Mouse (Mus musculus) lung, postnatal 0 days (tissue): ENCODE data around the gene G430095P16Rik. TPM values are rescaled to one million over a fixed set of nuclear protein-coding genes. Genes with fewer than 3 reads are reported as not detected.

Source experiments
- ATAC-seq: fragments of 200-750 bp; cut with Nextera tagmentation; 2 replicates; pipeline ENCODE4 v1.8.0; 2017; ENCODE audit warnings: moderate library complexity
- DNase-seq: peaks from one replicate; pipeline ENCODE4 v3.0.0-alpha.2; 2016; ENCODE audit warnings: low spot score
- H3K27ac ChIP-seq: fragments of 300-500 bp; sonication (generic); 2 replicates; pipeline ENCODE4 v1.5.1; 2014; ENCODE audit warnings: antibody characterized with exemption, mild to moderate bottlenecking, low read length, mixed read lengths
- H3K27me3 ChIP-seq: fragments of 300-500 bp; sonication (generic); replicated peaks from 2 replicates; pipeline ENCODE4 v1.6.1; 2014; ENCODE audit warnings: low read length, mixed read lengths; ENCODE audit not compliant: insufficient read depth
- H3K36me3 ChIP-seq: fragments of 300-500 bp; sonication (generic); 2 replicates; pipeline ENCODE4 v1.6.1; 2014; ENCODE audit warnings: low read length, mixed read lengths; ENCODE audit not compliant: insufficient read depth
- H3K4me1 ChIP-seq: fragments of 300-500 bp; sonication (generic); 2 replicates; pipeline ENCODE4 v1.6.1; 2014; ENCODE audit warnings: antibody characterized with exemption, low read depth, low read length, mixed read lengths; ENCODE audit not compliant: insufficient read depth
- H3K4me2 ChIP-seq: fragments of 300-500 bp; sonication (generic); replicated peaks from 2 replicates; pipeline ENCODE4 v1.6.1; 2014; ENCODE audit warnings: low read depth, mild to moderate bottlenecking, low read length, moderate library complexity, mixed read lengths
- H3K4me3 ChIP-seq: fragments of 300-500 bp; sonication (generic); 2 replicates; pipeline ENCODE4 v1.5.1; 2014; ENCODE audit warnings: low read depth, low read length
- H3K9ac ChIP-seq: fragments of 300-500 bp; sonication (generic); replicated peaks from 2 replicates; pipeline ENCODE4 v1.6.1; 2014; ENCODE audit warnings: low read depth, mild to moderate bottlenecking
- H3K9me3 ChIP-seq: fragments of 300-500 bp; sonication (generic); 2 replicates; pipeline ENCODE4 v1.6.1; 2016; ENCODE audit warnings: low read length, mixed read lengths
- CTCF ChIP-seq: IDR thresholded peaks from 2 replicates; pipeline ENCODE4 v1.5.1; 2016; ENCODE audit warnings: antibody characterized with exemption, mild to moderate bottlenecking
- EP300 ChIP-seq: IDR thresholded peaks from 2 replicates; pipeline ENCODE4 v1.6.1; 2016; ENCODE audit warnings: antibody characterized with exemption, mild to moderate bottlenecking, control low read depth
- WGBS: fragments of 180-500 bp; shearing (Covaris S2); extraction: QIAGEN DNeasy Blood & Tissue Kit; methylation state at CpG from one replicate; pipeline ENCODE4 v1.1.7; 2014; 5-methylcytosine and 5-hydroxymethylcytosine counted together
- polyA plus RNA-seq: library from polyadenylated mRNA; unstranded; fragments of >200 nt; fragmentation: Nextera tagmentation; extraction: Ambion mirVana; gene quantifications from 2 replicates; pipeline ENCODE4 v1.2.1, GENCODE M21; 2015

The G430095P16Rik gene
- polyA plus RNA-seq, 1 experiment from 2014 or later, result 2.8 TPM

DNA sequence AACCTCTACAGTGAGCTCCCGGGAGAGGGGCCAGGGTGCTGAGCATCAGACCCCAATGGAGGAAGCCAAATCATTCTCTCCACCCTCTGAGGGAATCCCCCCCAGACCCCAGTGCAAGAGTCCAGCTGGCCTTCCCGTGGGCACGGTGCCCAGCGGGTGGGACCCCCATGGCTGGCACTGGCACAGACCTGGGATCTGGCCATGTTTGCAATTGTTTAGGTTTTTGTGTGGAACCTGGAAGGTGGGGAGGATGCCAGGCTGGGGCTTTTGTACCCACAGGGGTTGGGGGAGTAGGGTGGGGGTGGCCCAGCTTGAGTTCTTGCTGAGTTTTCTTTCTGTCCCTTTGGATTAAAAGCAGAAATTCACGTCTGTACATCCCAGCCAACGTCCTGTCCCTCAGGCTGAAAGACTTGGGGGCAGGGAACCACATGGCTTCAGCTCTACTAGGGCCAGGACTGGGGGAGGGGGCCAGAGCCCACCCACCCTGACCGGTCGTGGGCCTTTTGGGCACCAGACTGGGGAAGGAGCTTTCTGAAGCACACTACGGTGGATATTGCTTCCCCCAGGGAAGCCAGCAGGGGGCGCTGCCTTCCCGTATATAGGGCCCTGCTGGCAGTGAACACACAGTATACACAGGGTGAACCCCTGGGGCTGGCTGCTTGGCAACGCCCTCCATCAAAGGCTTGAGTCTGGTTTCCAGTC lies 13.9 kb upstream of the G430095P16Rik start:
- WGBS, result 32% methylated on average over 12 of the region's 12 CpGs
- H3K9me3 ChIP-seq, result no peaks in the 10 kb centered on the region
- TF ChIP-seq EP300 (no peak), CTCF (peak; percentile 98)
- H3K27ac ChIP-seq, result 0 out of 2 replicates have a peak overlapping the region, but pooled peaks have one; percentile 88
- peaks cover 34% of the 10 kb centered on the region for H3K4me1 ChIP-seq
- no peaks in the 10 kb centered on the region for H3K36me3 ChIP-seq
- no peak overlapping the region for H3K4me3 ChIP-seq
- no peak overlapping the region for H3K9ac ChIP-seq
- peak; percentile 92 for DNase-seq
- H3K27me3 ChIP-seq, result no peaks in the 10 kb centered on the region
- no peak overlapping the region for H3K4me2 ChIP-seq
- ATAC-seq, result peak; percentile 27

DNA sequence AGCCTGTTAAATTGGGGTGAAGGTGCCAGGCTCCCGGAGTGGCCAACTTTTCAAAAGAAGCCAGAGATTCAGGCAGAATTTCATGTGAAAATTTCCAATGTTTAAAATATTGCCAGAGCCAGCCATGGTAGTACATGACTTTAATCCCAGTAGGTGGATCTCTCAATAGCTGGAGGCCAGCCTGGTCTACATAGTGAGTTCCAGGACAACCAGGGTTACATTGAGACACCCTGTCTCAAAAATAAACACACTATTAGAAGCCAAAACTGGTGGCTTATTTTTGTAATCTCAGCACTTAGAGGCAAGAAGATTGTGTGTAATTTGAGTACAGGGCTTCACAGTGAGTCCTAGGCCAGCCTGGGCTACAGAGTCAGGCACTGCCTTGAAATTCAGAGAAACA lies 12.9 kb upstream of the G430095P16Rik start:
- no peaks in the 10 kb centered on the region for H3K9me3 ChIP-seq
- no peaks in the 10 kb centered on the region for H3K27me3 ChIP-seq
- H3K4me2 ChIP-seq, result no peak overlapping the region
- no peaks in the 10 kb centered on the region for H3K36me3 ChIP-seq
- DNase-seq, result no peak
- ATAC-seq, result no peak
- no peak overlapping the region for H3K9ac ChIP-seq
- peaks cover 33% of the 10 kb centered on the region for H3K4me1 ChIP-seq
- no peak for TF ChIP-seq EP300
- H3K4me3 ChIP-seq, result no peak overlapping the region
- WGBS, result 96% methylated on average over 1 of the region's 1 CpGs
- no peak overlapping the region for H3K27ac ChIP-seq

DNA sequence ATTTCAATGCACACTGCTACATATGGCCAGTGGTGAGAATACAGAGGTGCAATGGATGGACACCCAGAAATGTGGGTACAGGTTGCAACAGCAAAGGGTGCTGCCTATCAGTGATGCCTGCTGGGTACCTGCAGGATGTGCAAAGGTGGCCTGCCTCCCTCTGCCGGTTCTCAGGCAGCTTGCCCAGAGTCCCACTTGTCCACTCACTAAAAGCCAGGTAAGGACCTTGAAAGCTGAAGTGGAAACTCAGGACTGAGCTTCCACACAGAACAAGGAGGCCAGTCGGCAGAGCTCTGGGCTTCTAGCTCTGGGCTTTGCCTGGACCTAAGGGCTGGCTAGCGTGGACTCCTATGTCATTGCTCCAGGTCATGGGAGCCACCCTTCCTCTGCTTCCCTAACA lies 11.5 kb upstream of the G430095P16Rik start:
- Histone ChIP-seq H3K27ac (peak overlapping the region; percentile 84), H3K9ac (no peak overlapping the region), H3K4me3 (no peak overlapping the region), H3K27me3 (no peaks in the 10 kb centered on the region), H3K4me1 (peaks cover 27% of the 10 kb centered on the region), H3K4me2 (no peak overlapping the region), H3K36me3 (no peaks in the 10 kb centered on the region), H3K9me3 (no peaks in the 10 kb centered on the region)
- 46% methylated on average over 3 of the region's 3 CpGs for WGBS
- no peak for ATAC-seq
- TF ChIP-seq CTCF, result peak; percentile 42
- TF ChIP-seq EP300, result no peak
- DNase-seq, result peak; percentile 61

DNA sequence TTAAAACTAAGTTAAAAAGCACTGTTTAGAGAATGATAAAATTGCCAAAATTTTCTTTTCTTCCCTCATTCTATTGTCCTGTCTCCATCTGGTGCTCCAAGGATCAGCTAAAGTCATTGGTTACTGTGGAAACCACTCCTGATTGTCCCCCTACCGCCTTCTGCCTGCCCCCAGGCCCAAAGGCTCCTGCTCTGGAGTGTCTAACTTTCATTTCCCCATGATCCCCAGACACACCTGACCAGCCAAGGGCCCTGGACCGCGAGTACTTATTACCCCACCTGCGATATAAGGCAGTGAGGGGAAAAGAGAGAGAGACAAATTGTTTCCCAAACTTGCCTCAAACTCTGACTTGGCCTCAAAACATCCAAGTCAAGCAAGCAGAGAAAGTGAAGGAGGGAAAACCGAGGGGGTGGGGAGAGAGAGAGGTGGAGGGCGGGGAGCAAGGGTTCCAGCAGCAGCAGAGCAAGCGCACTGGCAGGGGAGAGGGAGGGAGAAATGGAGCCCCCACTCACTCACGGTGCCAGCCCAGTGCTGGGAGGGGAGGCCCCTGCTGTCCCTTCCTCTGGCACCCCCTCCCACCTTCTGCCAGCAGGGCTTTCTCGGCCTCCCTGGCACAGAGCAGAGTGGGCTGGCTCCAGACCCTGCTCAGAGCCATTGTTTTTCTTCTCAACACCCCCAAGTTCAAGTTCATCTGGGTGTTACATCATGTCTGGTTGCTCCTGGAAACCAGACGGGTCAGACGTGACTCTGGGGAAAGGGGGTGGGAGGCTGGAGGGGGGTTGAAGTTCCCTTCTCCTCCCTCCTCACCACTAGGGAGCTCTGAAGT lies 10.7 kb upstream of the G430095P16Rik start:
- WGBS, result 16% methylated on average over 8 of the region's 11 CpGs
- Histone ChIP-seq H3K4me3 (no peak overlapping the region), H3K9me3 (no peaks in the 10 kb centered on the region), H3K27ac (peak overlapping the region; percentile 84), H3K27me3 (no peaks in the 10 kb centered on the region), H3K36me3 (no peaks in the 10 kb centered on the region), H3K4me2 (peak overlapping the region; percentile 19; the same call in 1 of the 2 replicates), H3K4me1 (peaks cover 27% of the 10 kb centered on the region), H3K9ac (no peak overlapping the region)
- ATAC-seq, result peak; percentile 83
- TF ChIP-seq EP300, result peak; percentile 38; the same call in 1 of the 2 replicates
- TF ChIP-seq CTCF, result no peak
- DNase-seq, result peak; percentile 94

DNA sequence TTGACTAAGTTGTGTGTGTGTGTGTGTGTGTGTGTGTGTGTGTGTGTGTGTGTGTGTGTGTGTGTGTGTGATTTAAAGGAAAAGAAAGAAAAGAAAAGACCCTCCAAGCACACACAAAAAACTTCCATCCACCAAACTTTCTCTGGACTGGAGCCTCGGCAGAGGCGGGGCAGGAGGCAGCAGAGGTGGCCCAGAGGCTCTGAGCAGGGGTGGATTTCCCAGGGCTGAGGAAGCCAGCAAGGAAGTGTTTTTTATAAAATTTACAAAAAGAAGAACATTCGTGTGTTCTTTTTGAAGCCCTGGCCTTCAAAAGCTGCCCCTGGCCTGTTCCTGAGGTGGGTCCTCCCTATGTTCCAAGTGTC lies 10.1 kb upstream of the G430095P16Rik start:
- DNase-seq (no peak), ATAC-seq (peak; percentile 20)
- H3K9me3 ChIP-seq, result no peaks in the 10 kb centered on the region
- H3K9ac ChIP-seq, result no peak overlapping the region
- 6% methylated on average over 3 of the region's 3 CpGs for WGBS
- H3K27ac ChIP-seq, result peak overlapping the region; percentile 84
- 0 out of 2 replicates have a peak, but pooled peaks cover under 1% of the 10 kb centered on the region for H3K36me3 ChIP-seq
- H3K27me3 ChIP-seq, result no peaks in the 10 kb centered on the region
- H3K4me3 ChIP-seq, result no peak overlapping the region
- TF ChIP-seq EP300, result no peak
- peak; percentile 43 for TF ChIP-seq CTCF
- H3K4me2 ChIP-seq, result no peak overlapping the region
- peaks cover 24% of the 10 kb centered on the region for H3K4me1 ChIP-seq

DNA sequence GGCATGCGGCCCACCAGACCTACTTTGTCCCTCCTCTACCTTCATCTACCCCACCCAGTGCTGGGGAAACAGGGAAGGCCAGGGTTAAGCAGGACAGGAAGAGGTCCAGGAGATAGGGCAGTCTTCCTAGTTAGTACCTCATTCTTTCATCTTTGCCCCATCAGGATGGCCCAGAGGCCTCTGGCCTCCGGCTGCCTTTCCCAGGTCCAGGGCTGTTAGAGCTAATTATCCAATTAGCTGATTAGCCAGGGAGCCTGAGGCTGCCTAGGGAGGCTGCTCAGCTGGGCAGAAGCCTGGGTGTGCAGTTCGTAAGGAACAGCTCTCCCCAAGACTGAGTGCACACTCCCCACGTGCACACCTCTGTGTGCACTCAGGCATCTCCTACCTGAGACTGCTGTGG lies 9.4 kb upstream of the G430095P16Rik start:
- Histone ChIP-seq H3K4me2 (no peak overlapping the region), H3K27me3 (no peaks in the 10 kb centered on the region), H3K27ac (peak overlapping the region; percentile 84), H3K9ac (no peak overlapping the region), H3K4me3 (no peak overlapping the region), H3K36me3 (0 out of 2 replicates have a peak, but pooled peaks cover 3% of the 10 kb centered on the region), H3K4me1 (peaks cover 24% of the 10 kb centered on the region), H3K9me3 (no peaks in the 10 kb centered on the region)
- DNase-seq, result no peak
- 55% methylated on average over 4 of the region's 4 CpGs for WGBS
- TF ChIP-seq CTCF, result no peak
- no peak for TF ChIP-seq EP300
- ATAC-seq, result no peak
